Mouse (Mus musculus) small intestine, adult 2 months (tissue): Measurements from ENCODE around the gene Lemd1.

Source experiments
- CTCF ChIP-seq: fragments of 200-500 bp; IDR thresholded peaks from 2 replicates; pipeline ENCODE4 v1.5.1; 2012; ENCODE audit warnings: low read depth, mild to moderate bottlenecking, control low read depth, inconsistent platforms, low read length, moderate library complexity, mixed read lengths; ENCODE audit not compliant: insufficient replicate concordance, insufficient read length; ENCODE audit errors: extremely low read depth
- POLR2A ChIP-seq: fragments of 200-500 bp; IDR thresholded peaks from 2 replicates; pipeline ENCODE4 v1.6.1; 2012; ENCODE audit warnings: low read depth, mild to moderate bottlenecking, control low read depth, inconsistent platforms, low read length, moderate library complexity

DNA sequence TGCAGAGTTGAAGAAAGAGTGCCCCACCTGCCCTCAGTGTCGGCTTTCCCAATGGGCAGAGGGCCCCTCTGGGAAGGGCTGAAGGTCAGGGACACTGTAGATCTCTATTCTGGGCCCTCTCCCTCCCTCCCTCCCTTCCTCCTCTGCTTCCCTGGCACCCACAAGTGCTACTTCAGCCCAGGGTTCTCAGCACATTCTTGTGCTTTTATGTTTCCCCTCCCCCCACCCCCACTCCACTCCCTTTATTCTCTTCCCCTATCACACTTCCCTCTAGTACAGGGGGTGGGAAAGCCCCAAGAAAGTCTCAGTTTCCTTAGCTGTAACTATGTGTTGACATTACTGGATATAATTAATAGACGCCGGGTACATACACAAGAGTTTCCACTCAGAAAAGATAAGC, 3.4 kb downstream of the Lemd1 start:
- TF ChIP-seq POLR2A (no peak), CTCF (no peak)
